Mouse (Mus musculus): ENCODE results near the gene Rnf152. TPM values are rescaled to one million over a fixed set of nuclear protein-coding genes. Genes with fewer than 3 reads are reported as not detected.

Rnf152 gene
- total and polyA plus RNA-seq, 3 experiments, result under 0.01 TPM; not detected in 2

- TF ChIP-seq JUN (IDR thresholded peaks at IDR 0.05; ENCODE audit: insufficient read depth, low read depth, low read length) (no peak), CHD1 (IDR thresholded peaks at IDR 0.05; ENCODE audit: low read depth, low read length) (no peak), RCOR1 (conservative IDR thresholded peaks at IDR 0.05; ENCODE audit: low read depth, low read length) (no peak), MXI1 (IDR thresholded peaks at IDR 0.05; ENCODE audit: low read depth, low read length) (no peak), HCFC1 (IDR thresholded peaks at IDR 0.05; ENCODE audit: low read depth, low read length) (no peak), TCF12 (IDR thresholded peaks at IDR 0.05; ENCODE audit: low read depth, low read length) (no peak), E2F4 (IDR thresholded peaks at IDR 0.05; ENCODE audit: insufficient replicate concordance, low read depth, low read length) (no peak)
- no peak overlapping the region for H3K4me2 ChIP-seq (ENCODE audit: insufficient read depth, low read depth, poor library complexity, severe bottlenecking)
- no peak overlapping the region for H3K9ac ChIP-seq (ENCODE audit: insufficient read depth, low read depth)
- H3K79me2 ChIP-seq (replicated peaks; ENCODE audit: control insufficient read depth, extremely low read depth, insufficient read depth, poor library complexity, severe bottlenecking), result no peaks in the 10 kb centered on the region
- in situ Hi-C loops (cut with MboI; ENCODE audit: low pct_ligation_motif_present, low pct_unique_long_range_greater_than_20kb, low sequenced_read_pairs), result no loop called here
- H3K9me3 ChIP-seq (replicated peaks; ENCODE audit: low read length), result no peaks in the 10 kb centered on the region
- dilution Hi-C loops (cut with MboI; ENCODE audit: extremely low pct_ligation_motif_present, extremely low pct_unique_long_range_greater_than_20kb, low sequenced_read_pairs), result no loop called here
- H3K36me3 ChIP-seq (replicated peaks in 1 of 2; ENCODE audit: control insufficient read depth in 1 of 2, insufficient read depth in 1 of 2, low read length in 1 of 2), result no peaks in the 10 kb centered on the region
- no peak overlapping the region for H3K27ac ChIP-seq (ENCODE audit: insufficient read depth, low read depth)
- H3K4me3 ChIP-seq (replicated peaks in 1 of 3; ENCODE audit: low read depth in 2 of 3, low read length in 2 of 3, poor library complexity in 1 of 3), result no peak overlapping the region
- H3K4me1 ChIP-seq (ENCODE audit: control insufficient read depth in 1 of 2, insufficient read depth in 2 of 2), result peaks cover 9% of the 10 kb centered on the region in 2 experiments
- H3K27me3 ChIP-seq (replicated peaks), result peaks cover 83% of the 10 kb centered on the region
- DNase-seq (ENCODE audit: extremely low read depth), result peak; percentile 21
Observed at GRCm38 (mm10) chr1:105274500-105275194, 81.9 kb downstream of the Rnf152 start.

- Histone ChIP-seq H3K79me2 (replicated peaks; ENCODE audit: control insufficient read depth, extremely low read depth, insufficient read depth, poor library complexity, severe bottlenecking) (no peaks in the 10 kb centered on the region), H3K36me3 (replicated peaks in 1 of 2; ENCODE audit: control insufficient read depth in 1 of 2, insufficient read depth in 1 of 2, low read length in 1 of 2) (no peaks in the 10 kb centered on the region), H3K9ac (ENCODE audit: insufficient read depth, low read depth) (no peak overlapping the region), H3K4me2 (ENCODE audit: insufficient read depth, low read depth, poor library complexity, severe bottlenecking) (no peak overlapping the region), H3K4me1 (ENCODE audit: control insufficient read depth in 1 of 2, insufficient read depth in 2 of 2) (peaks cover 9% of the 10 kb centered on the region in 2 experiments), H3K27me3 (replicated peaks) (peaks cover 85% of the 10 kb centered on the region), H3K9me3 (replicated peaks; ENCODE audit: low read length) (no peaks in the 10 kb centered on the region), H3K27ac (ENCODE audit: insufficient read depth, low read depth) (no peak overlapping the region), H3K4me3 (replicated peaks in 1 of 3; ENCODE audit: low read depth in 2 of 3, low read length in 2 of 3, poor library complexity in 1 of 3) (no peak overlapping the region)
- TF ChIP-seq BHLHE40 (IDR thresholded peaks at IDR 0.05; ENCODE audit: low read depth, low read length) (no peak), ETS1 (conservative IDR thresholded peaks at IDR 0.05; ENCODE audit: low read depth, low read length) (no peak), TCF12 (IDR thresholded peaks at IDR 0.05; ENCODE audit: low read depth, low read length) (no peak), MAFK (IDR thresholded peaks at IDR 0.05; ENCODE audit: insufficient replicate concordance, low read length) (no peak), MAX (IDR thresholded peaks at IDR 0.05; ENCODE audit: low read length) (no peak), CTCF (conservative IDR thresholded peaks at IDR 0.05 in 1 of 2, IDR thresholded peaks at IDR 0.05 in 1 of 2; ENCODE audit: low read depth in 2 of 2, low read length in 2 of 2) (no peak), SIN3A (IDR thresholded peaks at IDR 0.05; ENCODE audit: low read length) (no peak)
- in situ Hi-C loops (cut with MboI; ENCODE audit: low pct_ligation_motif_present, low pct_unique_long_range_greater_than_20kb, low sequenced_read_pairs), result no loop called here
- no peak for DNase-seq (ENCODE audit: extremely low read depth)
- dilution Hi-C loops (cut with MboI; ENCODE audit: extremely low pct_ligation_motif_present, extremely low pct_unique_long_range_greater_than_20kb, low sequenced_read_pairs), result no loop called here
Observed at GRCm38 (mm10) chr1:105271104-105271503, 85.4 kb downstream of the Rnf152 start.

Data from CH12.LX (cell line).